Mouse (Mus musculus) erythroblast, embryonic 14.5 days (primary cell): Measurements from ENCODE around the gene Hist2h2ab. TPM values are rescaled to one million over a fixed set of nuclear protein-coding genes. Genes with fewer than 3 reads are reported as not detected.
"Not testable (repeated sequence)": the region's sequence is repeated elsewhere in the genome, so short reads cannot be mapped to it uniquely, and the experiment has no call there.

Experiments
- H3K27me3 ChIP-seq: 2 replicates; pipeline ENCODE4 v1.6.1; 2012; ENCODE audit warnings: inconsistent platforms; ENCODE audit not compliant: control insufficient read depth
- H3K36me3 ChIP-seq: 2 replicates; pipeline ENCODE4 v1.6.1; 2012; ENCODE audit warnings: mild to moderate bottlenecking, inconsistent platforms; ENCODE audit not compliant: control insufficient read depth
- H3K4me1 ChIP-seq: 2 replicates; pipeline ENCODE4 v1.6.1; 2012; ENCODE audit warnings: inconsistent platforms; ENCODE audit not compliant: control insufficient read depth
- H3K4me3 ChIP-seq: replicated peaks from 2 replicates; pipeline ENCODE3; 2012; ENCODE audit warnings: moderate library complexity, mild to moderate bottlenecking, inconsistent platforms
- H3K9me3 ChIP-seq: 2 replicates; pipeline ENCODE4 v1.6.1; 2012; ENCODE audit warnings: low read length, inconsistent platforms, mixed read lengths; ENCODE audit not compliant: control insufficient read depth
- GATA1 ChIP-seq: IDR thresholded peaks from 2 replicates; pipeline ENCODE4 v1.6.1; 2012; ENCODE audit warnings: low read length, inconsistent platforms, mixed read lengths
- TAL1 ChIP-seq: IDR thresholded peaks from 3 replicates; pipeline ENCODE4 v1.6.1; 2012; ENCODE audit warnings: low read length, inconsistent platforms, mixed read lengths
- polyA plus RNA-seq: library from polyadenylated mRNA; stranded (reverse); fragments of >175 nt; gene quantifications from 2 replicates; pipeline ENCODE4 v1.2.3, GENCODE M21; 2012

The Hist2h2ab gene
- polyA plus RNA-seq, 1 experiment: 0.39 TPM

DNA sequence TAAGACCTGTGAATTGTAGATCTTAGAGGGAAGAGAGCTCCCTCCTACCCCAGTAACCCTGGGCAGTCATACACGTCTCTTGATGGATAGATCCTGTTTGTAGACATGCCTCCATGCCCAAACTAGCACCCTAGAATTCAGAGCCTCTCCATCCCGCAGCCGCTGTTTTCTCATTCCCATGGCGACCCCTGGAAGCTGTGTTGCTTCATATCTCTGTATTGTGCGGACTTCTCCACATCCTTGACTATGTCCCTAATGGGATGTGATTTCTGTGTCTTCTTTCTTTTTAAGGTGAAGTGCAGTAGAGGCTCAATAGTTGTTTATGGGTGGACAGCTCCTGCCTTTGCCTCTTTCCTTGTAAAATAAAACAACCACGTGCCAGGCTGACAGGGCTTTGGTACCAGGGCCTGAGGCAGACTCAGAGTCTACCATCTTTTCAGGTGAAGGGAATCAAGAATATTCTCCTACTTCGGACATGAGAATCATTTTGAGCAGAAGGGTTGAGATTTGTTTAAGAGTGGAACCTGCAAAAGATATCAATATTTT lies 44.8 kb downstream of the Hist2h2ab start:
- Histone ChIP-seq H3K4me3 (peak overlapping the region; percentile 76), H3K9me3 (no peaks in the 10 kb centered on the region), H3K27me3 (no peaks in the 10 kb centered on the region), H3K36me3 (peaks cover 18% of the 10 kb centered on the region), H3K4me1 (peaks cover 79% of the 10 kb centered on the region)
- TF ChIP-seq GATA1 (no peak), TAL1 (no peak)

DNA sequence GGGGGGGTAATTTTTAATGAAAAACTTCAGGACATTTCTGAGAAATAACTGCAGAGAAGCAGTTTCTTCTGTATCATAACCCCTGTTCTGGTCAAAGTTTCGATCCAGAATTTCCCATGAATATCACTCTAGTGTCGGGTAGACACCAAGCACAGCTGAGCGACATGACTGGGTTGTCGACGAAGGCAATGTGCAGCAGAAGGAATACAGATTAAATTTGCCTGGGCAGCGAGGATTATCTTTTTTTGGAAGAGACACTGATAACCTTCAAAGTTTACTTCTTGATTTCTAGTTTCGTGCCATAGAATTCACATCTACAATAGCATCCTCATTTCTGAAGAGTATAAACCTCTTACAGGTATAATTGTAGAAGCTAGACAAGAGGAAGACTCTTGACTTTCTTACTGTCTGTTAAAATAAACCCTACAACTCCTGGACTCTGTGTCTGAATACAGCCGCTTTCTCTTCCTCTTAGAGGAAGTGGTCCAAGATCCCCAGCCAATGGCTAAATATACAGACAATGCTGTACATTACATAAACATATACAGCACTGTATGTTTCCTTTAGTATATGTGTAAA lies 46.6 kb downstream of the Hist2h2ab start:
- Histone ChIP-seq H3K36me3 (peaks cover 18% of the 10 kb centered on the region), H3K27me3 (no peaks in the 10 kb centered on the region), H3K4me1 (peaks cover 75% of the 10 kb centered on the region), H3K9me3 (no peaks in the 10 kb centered on the region), H3K4me3 (peak overlapping the region; percentile 18)
- TF ChIP-seq TAL1: peak; percentile 49; the same call in 2 of the 3 replicates
- TF ChIP-seq GATA1: peak; percentile 36; the same call in 1 of the 2 replicates

DNA sequence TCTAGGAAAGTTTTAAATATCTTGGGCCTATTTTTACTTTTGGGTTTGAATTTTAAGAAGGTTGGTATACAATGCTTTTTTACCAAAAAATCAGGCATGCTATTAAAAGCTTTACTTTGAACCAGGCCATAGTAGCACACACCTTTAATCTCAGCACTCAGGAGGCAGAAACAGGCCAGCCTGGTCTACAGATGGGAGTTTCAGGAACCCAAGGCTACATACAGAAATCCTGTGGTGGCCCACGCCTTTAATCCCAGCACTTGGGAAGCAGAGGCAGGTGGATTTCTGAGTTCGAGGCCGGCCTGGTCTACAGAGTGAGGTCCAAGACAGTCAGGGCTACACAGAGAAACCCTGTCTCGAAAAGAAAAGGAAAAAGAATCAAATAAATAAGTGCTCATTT lies 47.9 kb downstream of the Hist2h2ab start:
- Histone ChIP-seq H3K36me3 (peaks cover 18% of the 10 kb centered on the region), H3K27me3 (no peaks in the 10 kb centered on the region), H3K4me3 (peak overlapping the region; percentile 70), H3K4me1 (peaks cover 62% of the 10 kb centered on the region), H3K9me3 (no peaks in the 10 kb centered on the region)
- TF ChIP-seq GATA1 (no peak), TAL1 (no peak)

DNA sequence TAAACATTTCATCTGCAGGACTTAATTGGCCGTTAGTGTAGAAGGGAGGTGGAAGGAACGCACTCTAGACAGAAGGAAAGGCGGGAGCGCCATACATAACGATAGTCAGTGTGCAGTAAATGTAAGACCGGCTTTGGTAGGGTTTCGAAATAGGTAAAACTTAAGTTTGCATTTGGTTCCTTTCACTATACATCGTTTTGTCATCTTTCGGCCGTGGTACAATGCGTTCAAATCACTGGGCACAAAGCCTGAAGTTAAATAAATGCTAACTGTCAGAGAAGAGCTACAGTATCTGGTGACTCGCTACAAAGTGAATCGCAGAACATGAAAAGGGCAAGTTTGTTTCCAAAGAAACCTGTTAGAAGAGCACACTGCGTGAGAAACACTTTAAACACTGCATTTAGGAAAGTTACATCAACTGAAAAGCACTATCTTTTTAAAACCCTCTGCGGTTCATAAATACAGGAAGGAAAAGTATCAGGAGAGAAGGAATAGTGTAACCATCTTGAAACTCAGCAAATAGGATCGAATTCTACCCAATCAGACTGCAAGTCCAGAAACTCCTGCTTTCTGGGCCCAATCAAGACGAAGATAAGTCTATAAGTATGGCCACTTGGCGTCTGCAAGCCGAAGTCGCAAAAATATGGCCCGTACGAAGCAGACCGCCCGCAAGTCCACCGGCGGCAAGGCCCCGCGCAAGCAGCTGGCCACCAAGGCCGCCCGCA lies 48.5 kb downstream of the Hist2h2ab start, which contains the start of gene Hist2h3b:
Gene Hist2h3b, plus strand, starts transcription at position 604 of the 725 bp plus-strand sequence.
- peak within 1 kb of the TSS; percentile 70 for H3K4me3 ChIP-seq
- H3K9me3 ChIP-seq: no peaks in the 10 kb centered on the region
- peaks cover 56% of the 10 kb centered on the region for H3K4me1 ChIP-seq
- H3K27me3 ChIP-seq: no peaks in the 10 kb centered on the region
- peaks cover 18% of the 10 kb centered on the region for H3K36me3 ChIP-seq
- TF ChIP-seq TAL1: no peak
- no peak for TF ChIP-seq GATA1

DNA sequence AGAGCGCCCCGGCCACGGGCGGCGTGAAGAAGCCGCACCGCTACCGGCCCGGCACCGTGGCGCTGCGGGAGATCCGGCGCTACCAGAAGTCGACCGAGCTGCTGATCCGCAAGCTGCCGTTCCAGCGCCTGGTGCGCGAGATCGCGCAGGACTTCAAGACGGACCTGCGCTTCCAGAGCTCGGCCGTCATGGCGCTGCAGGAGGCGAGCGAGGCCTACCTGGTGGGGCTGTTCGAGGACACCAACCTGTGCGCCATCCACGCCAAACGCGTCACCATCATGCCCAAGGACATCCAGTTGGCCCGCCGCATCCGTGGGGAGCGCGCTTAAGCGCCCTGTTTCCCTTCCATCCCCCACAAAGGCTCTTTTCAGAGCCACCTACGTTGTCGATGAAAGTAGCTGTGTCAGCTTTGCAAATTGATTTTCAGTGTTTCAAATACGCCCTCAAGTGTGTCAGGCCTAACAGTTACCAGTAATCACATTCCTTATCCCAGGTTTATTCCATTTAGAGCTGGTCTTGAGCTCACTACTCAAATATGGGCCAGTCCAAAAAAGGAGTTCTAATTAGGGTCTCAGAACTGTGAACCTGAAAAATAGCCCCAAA lies 49.2 kb downstream of the Hist2h2ab start:
- H3K27me3 ChIP-seq, H3K9me3 ChIP-seq: not testable (repeated sequence)
- Histone ChIP-seq H3K36me3 (peaks cover 18% of the 10 kb centered on the region), H3K4me3 (peak overlapping the region; percentile 70), H3K4me1 (peaks cover 56% of the 10 kb centered on the region)

Other genes starting within 250 kb of the Hist2h2ab start
- 4.4 and 4.6 TPM in 2 replicates for gene Plekho1, start 223.9 kb upstream of the Hist2h2ab start, polyA plus RNA-seq
- gene Vps45, start 161.4 kb upstream of the Hist2h2ab start, polyA plus RNA-seq: 1.3 and 1.7 TPM in 2 replicates
- 0.93 and 1.3 TPM in 2 replicates for gene Otud7b, start 115.3 kb upstream of the Hist2h2ab start, polyA plus RNA-seq
- gene Mtmr11, start 57.9 kb upstream of the Hist2h2ab start, polyA plus RNA-seq: not detected in 2 replicates
- gene Sf3b4, start 47.5 kb upstream of the Hist2h2ab start, polyA plus RNA-seq: 60.6 and 62.7 TPM in 2 replicates
- gene Sv2a, start 38.7 kb upstream of the Hist2h2ab start, polyA plus RNA-seq: not detected in 2 replicates
- gene Bola1, start 156 bp upstream of the Hist2h2ab start, polyA plus RNA-seq: 8.3 and 12.9 TPM in 2 replicates
- gene Hist2h2ac, start 1.0 kb downstream of the Hist2h2ab start, polyA plus RNA-seq: 3.8 and 8.5 TPM in 2 replicates
- gene Hist2h2be, start 1.3 kb downstream of the Hist2h2ab start, polyA plus RNA-seq: 0.13 and 0.14 TPM in 2 replicates
- gene Hist2h3c2, start 19.3 kb downstream of the Hist2h2ab start, polyA plus RNA-seq: 9.1 and 33.9 TPM in 2 replicates
- gene Hist2h2aa2, start 20.4 kb downstream of the Hist2h2ab start, polyA plus RNA-seq: 34.2 and 64.0 TPM in 2 replicates
- gene Hist2h2aa1, start 25.6 kb downstream of the Hist2h2ab start, polyA plus RNA-seq: 7.4 and 13.0 TPM in 2 replicates
- not detected in 2 replicates for gene Hist2h3c1, start 26.8 kb downstream of the Hist2h2ab start, polyA plus RNA-seq
- 3.1 and 7.2 TPM in 2 replicates for gene Hist2h4, start 43.4 kb downstream of the Hist2h2ab start, polyA plus RNA-seq
- gene Hist2h3b, start 48.8 kb downstream of the Hist2h2ab start, polyA plus RNA-seq: 24.1 and 60.1 TPM in 2 replicates
- 0.89 and 1.4 TPM in 2 replicates for gene Hist2h2bb, start 49.9 kb downstream of the Hist2h2ab start, polyA plus RNA-seq
- not detected in 2 replicates for gene Fcgr1, start 74.1 kb downstream of the Hist2h2ab start, polyA plus RNA-seq
- not detected in 2 replicates for gene BC107364, start 232.4 kb downstream of the Hist2h2ab start, polyA plus RNA-seq